Mouse (Mus musculus) spleen, postnatal 14 days (tissue): ENCODE measurements at regions not wholly inside any gene's neighbourhood (a gene's known extent, or its start where the extent isn't known, plus 50 kb on each side); places are given as distances from the start of the nearest gene placed in this dataset.
A peak's percentile ranks its signal among the peaks of the same experiment; 100 is the strongest.
"Not testable (repeated sequence)": the region's sequence is repeated elsewhere in the genome, so short reads cannot be mapped to it uniquely, and the experiment has no call there.

Source experiments
- DNase-seq, 2 experiments: peaks; one replicate each; pipeline ENCODE4 v3.0.0; 2021 to 2022; ENCODE audit warnings: low spot score in 2 of 2

DNA sequence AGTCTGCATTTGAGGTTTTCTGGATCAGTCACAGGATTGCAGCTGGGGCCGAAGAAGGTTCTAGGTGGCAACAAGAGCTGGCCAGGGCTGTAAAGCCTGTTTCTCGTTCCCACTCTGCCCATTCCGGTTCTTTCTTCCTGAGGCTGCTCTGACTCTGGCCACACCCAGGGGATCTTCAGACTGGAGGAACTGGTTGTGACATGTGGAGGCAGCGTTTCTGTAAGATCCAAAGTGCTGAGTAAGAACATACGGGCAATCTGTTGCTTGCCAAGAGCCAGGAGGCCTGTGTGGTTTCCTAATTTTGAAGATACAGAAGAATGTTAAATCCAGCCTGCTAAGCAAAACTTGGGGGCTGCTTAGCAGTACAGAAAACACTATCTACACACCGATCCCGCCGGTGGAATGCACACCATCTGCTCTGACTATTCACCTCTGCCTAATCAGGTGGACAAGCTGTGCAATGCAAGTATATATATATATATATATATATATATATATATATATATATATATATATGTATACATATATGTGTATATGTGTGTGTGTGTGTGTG lies 99.3 kb upstream of the Bmp2k start:
- no peak for DNase-seq

DNA sequence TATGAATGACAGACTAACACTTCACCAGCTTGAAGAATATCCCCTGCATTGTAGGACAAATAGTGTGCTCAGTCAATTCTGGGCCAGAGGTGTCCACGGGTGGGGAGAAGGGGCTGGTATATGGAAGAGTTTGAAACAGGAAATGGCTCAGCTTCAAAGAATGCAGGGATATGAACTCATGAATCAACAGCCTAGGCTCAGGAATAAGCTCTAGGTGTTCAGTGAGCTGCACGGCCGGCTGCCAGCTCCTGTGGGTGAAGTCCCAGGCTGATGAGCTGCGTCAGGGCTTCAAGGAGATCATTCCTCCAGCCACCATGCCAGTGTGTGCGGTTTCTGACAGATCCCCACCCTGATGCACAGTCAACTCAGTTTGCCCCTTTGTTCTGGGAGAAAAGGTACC lies 98.8 kb upstream of the Bmp2k start:
- DNase-seq = no peak

DNA sequence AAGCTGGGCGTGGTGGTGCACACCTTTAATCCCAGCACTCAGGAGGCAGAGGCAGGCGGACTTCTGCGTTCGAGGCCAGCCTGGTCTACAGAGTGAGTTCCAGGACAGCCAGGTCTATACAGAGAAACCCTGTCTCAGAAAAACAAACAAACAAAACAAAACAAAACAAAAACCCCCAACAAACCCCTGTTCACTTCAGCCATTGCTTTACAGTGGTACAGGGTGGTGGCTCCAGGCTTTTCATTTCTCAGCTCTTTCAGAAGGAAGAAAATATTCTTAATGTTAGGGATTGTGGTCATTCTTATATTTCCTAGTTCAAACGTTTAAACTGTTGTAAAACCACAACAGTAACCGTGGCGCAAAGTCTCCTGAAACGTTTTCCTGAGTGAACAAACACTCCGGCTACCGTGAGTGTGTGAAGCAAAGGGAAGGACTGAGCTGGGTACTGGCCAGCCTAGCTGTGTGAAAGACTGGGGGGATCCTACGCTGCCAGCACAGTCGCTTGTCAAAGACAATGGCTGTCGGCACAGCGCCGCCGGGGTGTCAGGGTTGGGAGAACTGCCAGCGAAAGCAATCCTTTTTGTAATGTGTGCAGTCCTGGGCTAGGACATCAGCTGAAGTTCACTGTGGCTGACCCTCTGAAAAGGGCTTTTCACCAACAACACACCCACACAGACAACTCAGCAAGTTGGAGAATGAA lies 91.8 kb upstream of the Bmp2k start:
- DNase-seq = no peak

DNA sequence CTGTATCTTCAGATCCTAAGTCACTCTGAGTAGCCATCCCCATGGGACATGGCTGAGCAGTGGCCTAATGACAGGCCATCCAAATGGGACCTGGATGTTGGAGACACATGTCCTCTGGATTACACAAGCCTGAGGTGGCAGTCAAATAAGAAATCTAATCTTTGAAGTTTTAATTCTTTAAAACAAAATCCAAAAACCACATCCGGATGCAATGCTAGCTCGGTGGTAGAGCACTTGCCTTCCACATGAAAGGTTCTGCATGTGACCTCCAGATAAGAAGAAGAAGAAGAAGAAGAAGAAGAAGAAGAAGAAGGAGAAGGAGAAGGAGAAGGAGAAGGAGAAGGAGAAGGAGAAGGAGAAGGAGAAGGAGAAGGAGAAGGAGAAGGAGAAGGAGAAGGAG lies 89.1 kb upstream of the Bmp2k start:
- not testable (repeated sequence) for DNase-seq

DNA sequence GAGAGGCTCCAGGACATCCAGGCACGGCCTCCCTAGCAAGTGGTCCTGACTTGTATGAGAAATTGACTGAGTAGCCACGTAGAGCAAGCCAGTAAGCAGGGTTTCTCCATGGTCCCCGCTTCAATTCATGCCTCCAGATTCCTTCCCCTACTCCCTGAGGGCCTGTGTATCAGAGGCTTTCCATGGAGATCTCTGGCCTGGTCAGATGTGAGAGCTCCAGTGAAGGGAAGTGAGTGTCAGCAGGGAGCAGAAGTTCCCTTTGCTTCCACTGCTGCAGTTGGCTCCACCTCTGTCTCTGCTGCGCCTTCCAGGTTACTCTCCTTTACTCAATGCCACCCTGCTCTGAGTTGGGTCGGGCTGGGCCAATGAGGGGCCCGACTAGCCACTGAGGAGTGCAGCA lies 88.3 kb upstream of the Bmp2k start:
- no peak for DNase-seq

DNA sequence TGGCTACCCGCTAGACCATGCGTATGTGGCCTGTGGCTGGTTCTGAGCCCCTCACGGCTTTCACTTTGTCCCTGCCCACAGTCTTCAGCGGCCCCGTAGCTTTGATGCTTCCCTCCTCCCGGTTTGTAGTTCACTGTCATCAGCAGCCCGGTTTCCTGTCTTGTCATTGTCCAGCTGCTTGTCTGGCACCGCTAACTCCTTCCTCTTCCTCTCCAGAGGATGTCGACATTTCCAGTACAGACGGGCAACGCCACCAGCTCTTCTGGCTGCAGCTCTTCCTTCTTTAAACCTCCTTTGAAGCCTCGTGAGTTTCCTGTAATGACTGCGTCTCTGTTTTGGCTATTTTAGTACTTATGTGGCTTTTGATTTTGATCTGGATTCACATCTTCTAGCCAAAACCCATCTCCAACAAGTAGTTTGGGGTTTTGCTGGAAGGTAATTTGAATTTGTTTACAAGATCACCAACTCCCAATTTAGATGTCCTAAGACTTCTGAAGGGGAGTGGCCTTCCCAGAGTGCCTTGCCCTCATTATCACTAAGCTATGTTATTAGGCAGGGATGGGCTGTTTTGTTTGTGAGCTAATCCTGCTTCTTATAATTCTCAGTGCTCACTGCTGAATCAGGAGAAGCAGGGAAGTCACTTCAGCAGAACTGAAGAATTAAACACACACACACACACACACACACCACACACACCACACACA lies 85.8 kb upstream of the Bmp2k start:
- DNase-seq = peak in 1 of 2 experiments; percentile 49

DNA sequence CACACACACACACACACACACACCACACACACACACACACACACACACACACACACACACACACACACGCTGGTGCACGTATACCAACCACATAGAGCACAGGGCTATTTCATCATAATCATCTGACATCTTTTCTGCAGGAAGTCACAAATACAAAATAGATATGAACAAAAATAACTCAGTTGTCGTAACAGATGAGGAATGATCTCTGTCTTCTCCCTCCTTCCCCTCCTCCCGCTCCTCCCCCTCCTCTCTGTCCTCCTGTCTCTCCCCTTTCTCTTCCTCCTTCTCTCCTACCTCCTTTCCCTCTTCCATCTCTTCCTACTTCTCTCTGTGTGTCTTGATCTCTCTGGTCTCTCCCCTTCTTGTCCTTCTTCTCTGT lies 85.2 kb upstream of the Bmp2k start:
- DNase-seq = no peak

DNA sequence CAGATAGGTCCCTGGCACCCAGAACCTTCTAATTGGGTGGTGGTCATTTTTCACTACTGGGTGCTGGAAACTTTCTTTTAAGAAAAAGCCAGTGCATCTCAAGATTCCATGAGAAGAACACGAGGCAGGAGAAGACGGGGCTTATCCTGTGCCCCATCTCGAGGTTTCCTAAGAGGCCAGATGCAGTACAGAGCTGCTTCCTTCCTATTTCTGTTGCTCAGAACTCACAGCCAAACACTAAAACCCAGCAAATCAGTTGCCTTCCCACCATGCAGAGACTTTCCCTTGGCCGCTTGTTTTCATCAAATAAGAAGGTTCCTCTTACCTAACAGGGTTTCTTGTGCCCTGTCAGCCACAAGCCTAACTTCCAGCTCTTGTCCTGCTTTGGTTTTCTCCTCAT lies 84.7 kb upstream of the Bmp2k start:
- DNase-seq = no peak

DNA sequence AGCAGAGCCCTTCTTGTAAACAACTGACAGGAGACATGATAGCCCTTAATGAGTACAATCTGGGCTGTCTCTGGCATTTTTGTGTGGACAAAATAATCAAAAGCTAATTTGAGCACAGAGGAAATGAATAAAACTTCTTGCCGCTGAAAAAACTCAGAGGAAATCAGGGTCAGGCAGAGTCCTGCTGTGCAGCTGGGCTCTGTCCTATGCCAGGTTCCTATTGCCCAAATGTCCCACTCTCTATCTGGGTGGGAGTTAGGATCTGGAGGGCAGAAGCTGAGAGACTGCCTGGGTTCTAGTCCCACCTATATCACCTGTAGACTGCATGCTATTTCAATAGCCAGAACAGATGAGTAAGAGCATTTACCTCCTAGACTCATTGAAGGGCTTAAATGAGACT lies 83.8 kb upstream of the Bmp2k start:
- DNase-seq = no peak

DNA sequence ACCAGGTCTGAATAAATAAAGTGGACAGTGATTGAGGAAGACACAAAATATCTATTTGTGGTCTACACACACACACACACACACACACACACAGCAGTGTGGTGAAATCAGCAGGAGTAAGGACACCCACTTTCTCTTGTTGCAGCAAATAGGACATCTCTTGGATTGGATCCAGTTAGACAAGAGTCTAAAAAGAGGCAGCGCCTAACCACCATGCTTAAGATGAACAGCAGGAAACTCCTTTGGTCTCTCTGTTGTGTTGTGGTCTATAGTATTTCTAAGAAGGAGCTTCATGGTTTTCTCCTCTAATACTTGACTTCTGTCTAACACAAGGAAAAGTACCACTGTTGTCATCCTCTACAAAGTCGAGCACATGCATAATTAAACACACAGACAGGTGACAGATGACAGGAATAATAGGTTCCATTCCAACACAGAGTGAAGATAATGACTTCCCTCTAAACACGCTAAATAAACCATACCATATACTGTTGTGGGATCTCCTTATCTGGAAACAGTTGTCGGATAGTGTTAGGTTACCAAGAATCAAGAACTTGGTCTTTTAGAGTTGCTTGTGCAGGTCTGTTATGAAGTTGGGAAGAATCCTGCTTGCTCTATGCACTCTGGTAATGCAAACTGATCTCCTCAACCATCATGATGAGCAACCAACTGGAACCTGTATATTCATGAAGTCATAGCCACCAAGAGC lies 82.6 kb upstream of the Bmp2k start:
- no peak for DNase-seq

DNA sequence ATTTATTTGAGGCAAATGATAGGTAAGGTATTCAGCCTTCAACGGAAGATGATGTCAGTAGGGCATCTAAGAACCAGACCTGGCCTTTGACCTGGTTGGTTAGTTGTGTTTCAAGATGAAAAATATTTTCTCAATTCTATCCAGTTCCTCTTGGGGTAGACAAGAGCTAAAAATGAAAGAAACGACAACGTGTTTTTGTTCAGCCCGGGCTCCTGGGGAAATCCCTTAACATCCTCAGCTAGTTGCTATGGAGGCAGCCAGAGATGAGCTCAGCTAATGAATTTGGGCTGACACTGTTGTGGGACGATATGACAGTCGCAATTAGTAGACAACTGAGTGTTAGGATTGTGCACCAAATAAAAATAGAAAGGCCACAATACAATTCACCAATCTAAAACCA lies 80.6 kb upstream of the Bmp2k start:
- DNase-seq = no peak

DNA sequence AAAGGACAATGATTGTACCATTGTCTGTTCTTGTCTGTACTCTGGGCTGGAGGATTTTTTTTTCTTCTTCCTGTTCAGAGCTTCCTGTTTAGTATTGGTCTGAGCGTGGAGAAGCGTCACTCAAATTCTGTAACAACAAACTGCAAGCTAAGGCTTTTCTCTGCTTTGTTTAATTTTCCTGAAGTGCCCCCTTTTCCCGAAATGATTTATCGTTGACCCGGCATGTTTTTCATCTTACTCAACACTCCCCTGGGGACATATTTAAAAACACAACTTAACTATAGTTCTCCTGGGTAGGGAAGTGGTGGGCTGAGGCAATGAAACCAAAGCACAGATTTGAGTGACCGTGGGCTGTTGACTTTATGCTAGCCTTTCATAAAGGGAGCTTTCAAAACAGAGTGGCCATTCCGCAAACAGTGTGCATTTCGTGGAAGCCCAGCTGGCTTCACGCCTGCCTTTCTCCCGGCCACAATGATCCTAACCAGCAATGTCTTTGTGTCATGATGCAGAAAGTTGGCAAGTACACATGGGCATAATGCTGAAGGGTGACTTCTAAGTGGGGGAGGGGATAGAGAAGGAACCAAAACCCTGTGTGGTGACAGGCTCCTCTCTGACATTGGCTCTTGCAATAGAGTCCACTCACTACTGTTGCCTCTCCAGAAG lies 79.8 kb upstream of the Bmp2k start:
- no peak for DNase-seq

DNA sequence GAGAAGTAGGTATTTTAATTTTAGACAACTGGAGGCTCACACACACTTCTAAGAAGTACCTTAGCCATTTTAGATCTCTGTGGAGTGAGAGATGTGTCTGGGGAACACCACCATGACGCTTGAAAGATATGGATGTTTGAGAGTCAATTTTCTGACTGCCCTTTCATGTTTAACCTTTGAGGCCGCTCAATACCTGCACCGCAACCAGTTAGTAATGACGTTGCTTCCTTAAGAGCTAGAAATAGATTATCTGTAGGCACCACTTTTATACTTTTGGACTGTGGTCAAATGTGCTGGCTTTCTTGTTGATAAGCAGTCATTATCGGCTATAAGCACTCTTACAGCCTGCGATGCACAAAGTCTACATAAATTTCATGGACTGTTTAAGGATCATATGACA lies 78.3 kb upstream of the Bmp2k start:
- no peak for DNase-seq

DNA sequence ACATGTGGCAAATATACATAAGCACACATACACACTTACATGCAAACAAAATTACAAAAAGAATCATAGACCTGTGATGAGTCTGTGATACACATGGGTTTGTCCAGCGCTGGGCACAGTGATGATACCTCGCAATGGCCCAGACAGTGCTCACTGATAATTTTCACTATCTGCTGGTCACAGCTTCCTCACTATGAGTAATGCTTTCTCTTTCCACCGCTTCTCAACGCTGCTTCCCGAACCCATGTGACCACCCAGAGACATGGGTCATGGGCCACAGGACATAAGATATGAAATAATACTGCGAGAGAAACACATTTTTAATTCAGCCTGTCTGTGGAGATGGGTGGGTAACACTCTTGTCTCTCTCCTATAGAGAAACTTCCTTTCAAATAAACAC lies 76.5 kb upstream of the Bmp2k start:
- DNase-seq = no peak

DNA sequence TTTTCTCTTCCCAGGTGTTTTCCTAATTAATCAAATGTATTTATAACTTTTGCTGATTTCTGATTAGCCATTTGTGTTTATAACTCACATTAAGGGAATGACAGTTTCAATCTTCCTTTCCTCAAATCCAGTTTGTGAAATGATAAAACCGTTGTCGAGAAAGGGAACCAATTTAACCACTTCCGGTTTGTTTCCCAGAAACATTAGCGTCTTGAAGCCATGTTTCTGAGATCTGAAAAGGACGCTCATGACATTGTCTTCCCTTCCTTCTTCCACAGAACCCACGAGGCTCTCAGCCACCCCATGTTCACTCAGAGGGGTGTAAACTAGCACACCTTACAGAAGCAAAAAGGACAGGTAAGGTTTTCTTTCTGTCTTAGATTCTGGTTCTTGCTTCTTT lies 76.0 kb upstream of the Bmp2k start:
- no peak for DNase-seq

DNA sequence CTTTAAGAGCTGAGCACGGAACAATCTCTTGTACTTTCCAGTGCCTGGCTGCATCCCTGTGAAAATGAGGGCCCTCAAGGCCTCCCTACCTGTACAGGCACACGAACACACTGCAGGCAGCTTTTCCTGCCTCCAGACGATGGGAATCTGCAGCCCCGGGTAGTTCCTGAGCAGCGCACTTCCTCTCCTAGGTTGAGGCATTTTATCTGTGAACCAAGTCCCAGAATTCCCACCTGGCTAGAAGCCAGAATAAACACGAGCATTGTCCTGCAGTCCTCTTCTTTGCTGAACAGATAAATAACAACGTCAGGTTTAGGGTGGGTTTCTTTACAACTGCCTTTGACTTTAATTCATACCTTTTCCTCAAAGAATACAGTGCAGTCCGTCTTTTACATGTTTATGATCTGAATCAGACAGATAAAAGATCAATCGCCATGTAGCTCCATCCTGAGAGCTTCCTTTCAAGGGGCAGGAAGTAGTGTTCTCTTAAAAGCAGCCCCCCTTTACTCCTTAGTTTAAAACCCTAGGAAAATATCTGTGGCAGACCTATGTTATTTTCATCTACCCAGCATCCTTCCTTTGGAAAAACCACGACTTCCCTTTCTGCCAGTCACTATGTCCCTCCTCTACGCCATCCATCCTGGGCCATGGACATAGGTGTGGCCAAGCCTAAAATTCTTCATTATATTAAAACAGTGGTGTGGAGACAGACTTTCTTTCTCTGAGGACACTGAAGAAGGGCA lies 75.3 kb upstream of the Bmp2k start:
- DNase-seq = no peak

DNA sequence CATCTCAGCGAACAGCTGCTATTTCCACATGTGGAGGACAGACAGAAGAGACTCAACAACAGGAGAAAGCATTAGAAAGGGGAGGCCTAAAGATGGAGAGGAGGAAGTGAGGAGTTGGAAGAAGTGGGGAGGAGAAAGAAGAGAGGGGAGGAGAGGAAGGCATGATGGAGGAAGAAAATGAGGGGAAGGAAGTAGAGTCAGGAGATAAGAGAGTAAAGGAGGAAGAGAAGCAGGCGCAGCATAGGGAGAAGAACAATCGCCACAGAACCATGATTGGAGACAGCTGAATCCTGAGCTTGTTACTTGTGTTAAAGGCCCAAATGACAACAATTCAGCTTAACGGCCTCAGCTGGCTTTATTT lies 74.8 kb upstream of the Bmp2k start:
- DNase-seq = no peak

DNA sequence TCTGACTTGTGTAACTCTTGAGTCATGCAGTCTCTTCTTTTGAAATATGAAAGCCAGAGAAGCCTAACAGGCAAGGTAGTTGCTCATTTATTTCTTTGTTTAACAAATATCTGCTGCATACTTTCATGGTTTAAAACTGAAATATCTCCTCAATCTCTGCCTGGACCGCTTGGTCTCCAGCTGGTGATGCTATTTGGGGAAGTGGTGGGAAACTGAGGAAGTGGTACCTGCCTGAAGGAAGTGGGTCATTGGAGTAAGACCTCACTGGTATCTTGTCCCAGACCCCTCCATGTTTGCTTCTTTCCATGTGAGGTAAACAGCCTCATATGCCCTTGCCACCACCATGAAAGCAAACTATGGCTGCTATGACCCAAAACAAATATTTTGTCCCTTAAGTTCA lies 74.0 kb upstream of the Bmp2k start:
- no peak for DNase-seq

DNA sequence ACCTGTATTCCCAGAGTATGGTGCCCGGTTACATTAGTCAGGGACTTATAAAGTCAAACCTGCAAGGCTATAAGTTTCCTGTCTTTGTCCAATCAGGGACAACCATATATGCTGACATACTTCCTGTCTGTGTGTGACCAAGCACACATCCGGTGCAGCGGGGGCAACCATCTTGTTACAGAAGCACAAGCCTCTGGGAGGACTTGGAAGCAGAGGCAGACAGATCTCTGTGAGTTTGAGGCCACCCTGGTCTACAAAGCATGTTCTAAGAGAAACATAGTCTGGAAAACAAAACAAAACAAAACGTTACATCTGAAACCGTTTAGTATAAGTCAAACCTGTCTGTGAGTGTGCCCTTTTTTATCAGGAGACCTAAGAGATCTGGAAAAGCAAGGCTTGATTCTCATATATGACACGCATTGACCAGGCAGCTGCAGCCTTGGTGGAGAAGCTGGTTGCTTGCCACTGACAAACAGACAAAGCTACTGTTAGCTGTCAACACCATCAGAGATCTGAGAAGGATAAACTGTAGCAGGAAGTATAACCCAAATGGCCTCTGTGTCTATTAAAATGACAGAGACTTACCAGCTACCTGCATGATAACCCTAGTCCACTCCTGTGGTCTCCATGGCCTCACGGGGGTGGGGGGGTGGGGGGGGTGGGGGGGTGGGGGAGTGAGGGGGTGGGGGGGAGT lies 72.6 kb upstream of the Bmp2k start:
- DNase-seq = no peak

DNA sequence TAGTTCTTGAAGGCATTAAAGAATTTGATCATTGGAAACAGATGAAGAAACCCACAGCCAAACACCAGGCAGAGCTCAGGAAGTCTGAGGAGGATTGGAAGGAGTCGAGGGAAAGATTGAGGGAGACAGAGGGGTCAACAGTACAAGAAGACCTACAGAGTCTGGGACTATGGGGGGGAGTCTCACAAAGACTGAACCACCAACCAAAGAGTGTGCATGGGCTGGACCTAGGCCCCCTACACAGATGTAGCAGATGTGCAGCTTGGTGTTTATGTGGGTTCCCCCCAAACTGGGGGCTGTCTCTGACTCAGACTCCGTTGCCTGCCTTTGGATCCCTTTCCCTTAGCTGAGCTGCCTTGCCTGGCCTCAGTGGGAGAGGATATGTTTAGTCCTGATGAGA lies 71.5 kb upstream of the Bmp2k start:
- DNase-seq = no peak

DNA sequence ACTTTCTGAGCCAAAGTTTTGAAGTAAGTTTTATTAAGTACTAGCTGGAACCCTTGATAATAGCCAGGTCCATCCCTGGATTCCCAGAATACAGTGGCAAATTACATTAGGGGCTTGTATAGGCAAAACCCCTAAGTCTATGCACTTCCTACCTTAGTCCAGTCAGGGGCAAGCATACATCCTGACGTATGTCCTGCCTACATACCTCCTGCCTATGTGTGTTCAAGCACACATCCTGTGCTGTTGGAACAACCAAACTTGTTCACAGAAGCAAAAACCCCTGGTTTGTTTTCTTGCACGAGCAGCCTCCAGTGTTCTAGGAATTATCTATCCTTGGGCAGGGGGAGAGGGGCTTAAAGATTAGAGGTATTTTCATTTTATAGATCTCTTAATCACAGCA lies 66.4 kb upstream of the Bmp2k start:
- no peak for DNase-seq
